ENCODE assay signal across 12 mouse cellular contexts in genomic region chr10:117941266-117941651, GRCm38 (mm10).
DNase-seq lines count a peak whose midpoint lies in the region; ATAC-seq lines count a peak whose summit lies in the region.
"Had no signal": no experiment of that assay in that cellular context is flagged by ENCODE, and none has a peak within 500 bp of the region (broad histone marks: within the 10 kb centered on the region; RNA-seq: fewer than 3 reads in every experiment).

No protein-coding gene starts in this region.

- H3K9ac ChIP-seq in heart, embryonic 13.5 days = peak overlapping the region; percentile 55; the same call in 1 of the 2 replicates
- no peak overlapping the region for H3K9ac ChIP-seq in limb, embryonic 12.5 days (replicated peaks)
- no peak overlapping the region for H3K9ac ChIP-seq in intestine, embryonic 14.5 days (ENCODE audit: low read length)
- H3K9ac ChIP-seq: limb, embryonic 15.5 days had no signal

- 59% methylated on average over 3 of the region's 3 CpGs for WGBS in heart, embryonic 13.5 days
- WGBS in limb, embryonic 12.5 days = 46% methylated on average over 3 of the region's 3 CpGs
- WGBS in limb, embryonic 10.5 days = 62% methylated on average over 3 of the region's 3 CpGs
- WGBS in intestine, embryonic 14.5 days = 38% methylated on average over 3 of the region's 3 CpGs

- peak overlapping the region; percentile 53 for H3K4me2 ChIP-seq in heart, embryonic 13.5 days
- peak overlapping the region; percentile 38 for H3K4me2 ChIP-seq in limb, embryonic 12.5 days
- H3K4me2 ChIP-seq in intestine, embryonic 14.5 days (ENCODE audit: low read length) = peak overlapping the region; percentile 26
- H3K4me2 ChIP-seq: limb, embryonic 15.5 days had no signal

- no peak overlapping the region for H3K4me3 ChIP-seq in heart, embryonic 13.5 days
- no peak overlapping the region for H3K4me3 ChIP-seq in limb, embryonic 12.5 days (replicated peaks)
- H3K4me3 ChIP-seq in limb, embryonic 10.5 days = no peak overlapping the region
- no peak overlapping the region for H3K4me3 ChIP-seq in intestine, embryonic 14.5 days (ENCODE audit: low read depth, low read length)
- H3K4me3 ChIP-seq in megakaryocyte, embryonic 14.5 days (replicated peaks) = peak overlapping the region; percentile 80
- H3K4me3 ChIP-seq: erythroblast, embryonic 14.5 days; limb, embryonic 15.5 days had no signal

- ATAC-seq in heart, embryonic 13.5 days (ENCODE audit: extremely low read depth, insufficient number of reproducible peaks, low FRiP score, low TSS enrichment) = no peak
- no peak for ATAC-seq in limb, embryonic 12.5 days (ENCODE audit: insufficient number of reproducible peaks, insufficient read depth, low FRiP score, low TSS enrichment, low read depth)
- ATAC-seq in intestine, embryonic 14.5 days (replicated peaks; ENCODE audit: low FRiP score, low TSS enrichment, low read depth) = no peak

- no peaks in the 10 kb centered on the region for H3K9me3 ChIP-seq in heart, embryonic 13.5 days
- no peaks in the 10 kb centered on the region for H3K9me3 ChIP-seq in limb, embryonic 12.5 days
- no peaks in the 10 kb centered on the region for H3K9me3 ChIP-seq in limb, embryonic 10.5 days (replicated peaks)
- H3K9me3 ChIP-seq in intestine, embryonic 14.5 days (ENCODE audit: control insufficient read depth, low read length) = no peaks in the 10 kb centered on the region
- peaks cover 3% of the 10 kb centered on the region; the same call in 1 of the 2 replicates for H3K9me3 ChIP-seq in megakaryocyte, embryonic 14.5 days
- H3K9me3 ChIP-seq: limb, embryonic 15.5 days had no signal

- no peak for DNase-seq in heart, adult 18-20 months
- no peak for DNase-seq in limb, embryonic 10.5 days (ENCODE audit: low spot score)
- no peak for DNase-seq in intestine, embryonic 14.5 days (ENCODE audit: low spot score)
- no peak for DNase-seq in urinary bladder, postnatal 10 days (ENCODE audit: low spot score)
- DNase-seq in right cerebral cortex, adult 18-20 months = no peak
- DNase-seq: cerebellum, postnatal 36 days; right cerebral cortex, postnatal 25 days had no signal

- no peaks in the 10 kb centered on the region for H3K27me3 ChIP-seq in heart, embryonic 13.5 days (replicated peaks)
- no peaks in the 10 kb centered on the region for H3K27me3 ChIP-seq in limb, embryonic 12.5 days
- no peaks in the 10 kb centered on the region for H3K27me3 ChIP-seq in limb, embryonic 10.5 days (ENCODE audit: low read depth, poor library complexity, severe bottlenecking)
- H3K27me3 ChIP-seq in intestine, embryonic 14.5 days (replicated peaks; ENCODE audit: control insufficient read depth, insufficient read depth, low read length) = no peaks in the 10 kb centered on the region
- H3K27me3 ChIP-seq in megakaryocyte, embryonic 14.5 days (replicated peaks) = no peaks in the 10 kb centered on the region
- H3K27me3 ChIP-seq: limb, embryonic 15.5 days had no signal

- H3K36me3 ChIP-seq in heart, embryonic 13.5 days = no peaks in the 10 kb centered on the region
- no peaks in the 10 kb centered on the region for H3K36me3 ChIP-seq in limb, embryonic 12.5 days
- no peaks in the 10 kb centered on the region for H3K36me3 ChIP-seq in limb, embryonic 10.5 days
- no peaks in the 10 kb centered on the region for H3K36me3 ChIP-seq in intestine, embryonic 14.5 days (ENCODE audit: control insufficient read depth, insufficient read depth, low read length)
- H3K36me3 ChIP-seq in megakaryocyte, embryonic 14.5 days (replicated peaks; ENCODE audit: low read length) = peaks cover 30% of the 10 kb centered on the region
- H3K36me3 ChIP-seq: limb, embryonic 15.5 days had no signal

- H3K4me1 ChIP-seq in heart, embryonic 13.5 days = peaks cover 34% of the 10 kb centered on the region
- H3K4me1 ChIP-seq in limb, embryonic 12.5 days (replicated peaks) = peaks cover 24% of the 10 kb centered on the region
- peaks cover 45% of the 10 kb centered on the region for H3K4me1 ChIP-seq in limb, embryonic 10.5 days
- peaks cover 12% of the 10 kb centered on the region for H3K4me1 ChIP-seq in intestine, embryonic 14.5 days (replicated peaks; ENCODE audit: control insufficient read depth, insufficient read depth, low read length)
- peaks cover 95% of the 10 kb centered on the region for H3K4me1 ChIP-seq in megakaryocyte, embryonic 14.5 days

- H3K27ac ChIP-seq in heart, embryonic 13.5 days (replicated peaks) = peak overlapping the region; percentile 73
- H3K27ac ChIP-seq in limb, embryonic 12.5 days = 0 out of 2 replicates have a peak overlapping the region, but pooled peaks have one; percentile 26
- H3K27ac ChIP-seq in limb, embryonic 10.5 days = no peak overlapping the region
- no peak overlapping the region for H3K27ac ChIP-seq in intestine, embryonic 14.5 days (ENCODE audit: low read depth)
- H3K27ac ChIP-seq: limb, embryonic 15.5 days had no signal

Comparison
In these comparisons a context has a peak if more than half of its experiments do, and no peak if none do; other contexts are left out.
1. H3K27ac ChIP-seq: peak in heart, embryonic 13.5 days (single experiment) and limb, embryonic 12.5 days (single experiment); none in limb, embryonic 10.5 days (single experiment) and intestine, embryonic 14.5 days (single experiment).
2. Peak in every context shown above with its lines, with median percentiles within 50 percentile points of each other: H3K4me2 ChIP-seq.